Mouse (Mus musculus) limb, embryonic 11.5 days (tissue): Measurements from ENCODE around the gene Akap13. TPM values are rescaled to one million over a fixed set of nuclear protein-coding genes. Genes with fewer than 3 reads are reported as not detected.

ENCODE experiments used
- ATAC-seq: fragments of 200-750 bp; cut with Nextera tagmentation; 2 replicates; pipeline ENCODE4 v1.8.0; 2017; ENCODE audit warnings: low read depth; ENCODE audit not compliant: insufficient number of reproducible peaks, low FRiP score, low TSS enrichment
- DNase-seq: peaks from one replicate; pipeline ENCODE4 v3.0.0-alpha.2; 2015; ENCODE audit warnings: low spot score
- H3K27ac ChIP-seq: fragments of 300-500 bp; sonication (generic); replicated peaks from 2 replicates; pipeline ENCODE4 v1.5.1; 2014; ENCODE audit warnings: low read depth, mild to moderate bottlenecking, low read length
- H3K27me3 ChIP-seq: fragments of 300-500 bp; sonication (generic); 2 replicates; pipeline ENCODE4 v1.6.1; 2014; ENCODE audit warnings: mild to moderate bottlenecking, low read length, mixed read lengths; ENCODE audit not compliant: control insufficient read depth, insufficient read depth
- H3K36me3 ChIP-seq: fragments of 300-500 bp; sonication (generic); 2 replicates; pipeline ENCODE4 v1.6.1; 2014; ENCODE audit warnings: mild to moderate bottlenecking, low read length, moderate library complexity, mixed read lengths; ENCODE audit not compliant: control insufficient read depth, insufficient read depth
- H3K4me1 ChIP-seq: fragments of 300-500 bp; sonication (generic); 2 replicates; pipeline ENCODE4 v1.6.1; 2014; ENCODE audit warnings: low read length, mixed read lengths; ENCODE audit not compliant: control insufficient read depth, insufficient read depth
- H3K4me2 ChIP-seq: fragments of 300-500 bp; sonication (generic); 2 replicates; pipeline ENCODE4 v1.6.1; 2014; ENCODE audit warnings: low read depth, mild to moderate bottlenecking, moderate library complexity; ENCODE audit not compliant: severe bottlenecking
- H3K4me3 ChIP-seq: fragments of 300-500 bp; sonication (generic); 2 replicates; pipeline ENCODE4 v1.5.1; 2014; ENCODE audit warnings: low read depth, low read length
- H3K9ac ChIP-seq: fragments of 300-500 bp; sonication (generic); 2 replicates; pipeline ENCODE4 v1.6.1; 2014; ENCODE audit warnings: mild to moderate bottlenecking, low read length
- H3K9me3 ChIP-seq: fragments of 300-500 bp; sonication (generic); 2 replicates; pipeline ENCODE4 v1.6.1; 2016; ENCODE audit warnings: low read length; ENCODE audit not compliant: control insufficient read depth
- WGBS: fragments of 180-500 bp; shearing (Covaris S2); extraction: QIAGEN DNeasy Blood & Tissue Kit; methylation state at CpG from one replicate; pipeline ENCODE4 v1.1.7; 2014; 5-methylcytosine and 5-hydroxymethylcytosine counted together
- polyA plus RNA-seq: library from polyadenylated mRNA; unstranded; fragments of >200 nt; fragmentation: Nextera tagmentation; extraction: Ambion mirVana; gene quantifications from 2 replicates; pipeline ENCODE4 v1.2.1, GENCODE M21; 2014

Akap13 gene
- polyA plus RNA-seq, 1 experiment from 2014 or later: 32.7 TPM

GRCm38 (mm10) chr7:75639541-75639940 lies 184.2 kb downstream of the Akap13 start:
- ATAC-seq (0 out of 2 replicates have a peak, but pooled peaks have one; percentile 33), DNase-seq (peak; percentile 81)
- H3K36me3 ChIP-seq: no peaks in the 10 kb centered on the region
- H3K27ac ChIP-seq: no peak overlapping the region
- no peak overlapping the region for H3K9ac ChIP-seq
- H3K4me1 ChIP-seq: peaks cover 18% of the 10 kb centered on the region
- no peak overlapping the region for H3K4me2 ChIP-seq
- no peaks in the 10 kb centered on the region for H3K9me3 ChIP-seq
- no peak overlapping the region for H3K4me3 ChIP-seq
- H3K27me3 ChIP-seq: no peaks in the 10 kb centered on the region
- WGBS: 25% methylated on average over 3 of the region's 3 CpGs

GRCm38 (mm10) chr7:75640074-75640473 lies 184.7 kb downstream of the Akap13 start:
- no peak overlapping the region for H3K27ac ChIP-seq
- no peaks in the 10 kb centered on the region for H3K36me3 ChIP-seq

GRCm38 (mm10) chr7:75640671-75641070 lies 185.3 kb downstream of the Akap13 start:
- H3K9ac ChIP-seq: no peak overlapping the region
- H3K27ac ChIP-seq: no peak overlapping the region
- H3K4me1 ChIP-seq: peaks cover 18% of the 10 kb centered on the region
- H3K4me3 ChIP-seq: no peak overlapping the region
- WGBS: 23% methylated on average over 2 of the region's 2 CpGs
- DNase-seq: no peak
- no peak for ATAC-seq
- no peak overlapping the region for H3K4me2 ChIP-seq
- no peaks in the 10 kb centered on the region for H3K9me3 ChIP-seq
- no peaks in the 10 kb centered on the region for H3K36me3 ChIP-seq
- H3K27me3 ChIP-seq: no peaks in the 10 kb centered on the region

More at GRCm38 (mm10) chr7:75640074-75640473, 184.7 kb downstream of the Akap13 start:
- peaks cover 18% of the 10 kb centered on the region for H3K4me1 ChIP-seq
- ATAC-seq (no peak), DNase-seq (no peak)
- no peaks in the 10 kb centered on the region for H3K27me3 ChIP-seq
- H3K4me3 ChIP-seq: no peak overlapping the region
- H3K9ac ChIP-seq: no peak overlapping the region
- no peak overlapping the region for H3K4me2 ChIP-seq
- H3K9me3 ChIP-seq: no peaks in the 10 kb centered on the region

- 47% methylated on average over 9 of the region's 9 CpGs for WGBS
- no peak overlapping the region for H3K27ac ChIP-seq
- no peaks in the 10 kb centered on the region for H3K36me3 ChIP-seq
- H3K9ac ChIP-seq: no peak overlapping the region
- no peak for ATAC-seq
- no peaks in the 10 kb centered on the region for H3K9me3 ChIP-seq
- no peaks in the 10 kb centered on the region for H3K27me3 ChIP-seq
- H3K4me3 ChIP-seq: no peak overlapping the region
- H3K4me2 ChIP-seq: no peak overlapping the region
- DNase-seq: no peak
- H3K4me1 ChIP-seq: peaks cover 18% of the 10 kb centered on the region
Measured at GRCm38 (mm10) chr7:75641415-75642177, 186.3 kb downstream of the Akap13 start.

GRCm38 (mm10) chr7:75642178-75642777 lies 186.9 kb downstream of the Akap13 start:
- Histone ChIP-seq H3K36me3 (no peaks in the 10 kb centered on the region), H3K9me3 (no peaks in the 10 kb centered on the region), H3K4me1 (peaks cover 18% of the 10 kb centered on the region), H3K4me2 (peak overlapping the region; percentile 22; the same call in 1 of the 2 replicates), H3K27me3 (no peaks in the 10 kb centered on the region), H3K4me3 (no peak overlapping the region), H3K9ac (no peak overlapping the region), H3K27ac (no peak overlapping the region)
- WGBS: 5% methylated on average over 9 of the region's 9 CpGs
- peak; percentile 71 for DNase-seq
- ATAC-seq: peak; percentile 75

- H3K9ac ChIP-seq: no peak overlapping the region
- no peaks in the 10 kb centered on the region for H3K36me3 ChIP-seq
- no peak overlapping the region for H3K4me3 ChIP-seq
- H3K27ac ChIP-seq: no peak overlapping the region
- DNase-seq (no peak), ATAC-seq (no peak)
- WGBS: 43% methylated on average over 16 of the region's 16 CpGs
- H3K27me3 ChIP-seq: no peaks in the 10 kb centered on the region
- peaks cover 18% of the 10 kb centered on the region for H3K4me1 ChIP-seq
- H3K9me3 ChIP-seq: no peaks in the 10 kb centered on the region
- H3K4me2 ChIP-seq: peak overlapping the region; percentile 22; the same call in 1 of the 2 replicates
Measured at GRCm38 (mm10) chr7:75642846-75643563, 187.7 kb downstream of the Akap13 start.

- H3K27me3 ChIP-seq: no peaks in the 10 kb centered on the region
- ATAC-seq: no peak
- no peaks in the 10 kb centered on the region for H3K9me3 ChIP-seq
- no peak overlapping the region for H3K27ac ChIP-seq
- no peak overlapping the region for H3K4me2 ChIP-seq
- H3K4me3 ChIP-seq: no peak overlapping the region
- H3K36me3 ChIP-seq: no peaks in the 10 kb centered on the region
- H3K4me1 ChIP-seq: peaks cover 18% of the 10 kb centered on the region
- no peak for DNase-seq
- 63% methylated on average over 4 of the region's 4 CpGs for WGBS
- H3K9ac ChIP-seq: no peak overlapping the region
Measured at GRCm38 (mm10) chr7:75643986-75644385, 188.7 kb downstream of the Akap13 start.

GRCm38 (mm10) chr7:75644585-75644984 lies 189.3 kb downstream of the Akap13 start:
- no peak overlapping the region for H3K27ac ChIP-seq
- H3K4me2 ChIP-seq: no peak overlapping the region
- no peak overlapping the region for H3K4me3 ChIP-seq
- 53% methylated on average over 2 of the region's 2 CpGs for WGBS
- DNase-seq: no peak
- H3K9me3 ChIP-seq: no peaks in the 10 kb centered on the region
- no peak overlapping the region for H3K9ac ChIP-seq
- peaks cover 18% of the 10 kb centered on the region for H3K4me1 ChIP-seq
- no peaks in the 10 kb centered on the region for H3K36me3 ChIP-seq
- ATAC-seq: no peak
- H3K27me3 ChIP-seq: no peaks in the 10 kb centered on the region
